In genomic region chr6:16177313-16177712, GRCm38 (mm10) we compare ENCODE assay signal across 14 mouse cellular contexts.
"Had no signal": no experiment of that assay in that cellular context is flagged by ENCODE, and none has a peak within 500 bp of the region (broad histone marks: within the 10 kb centered on the region; RNA-seq: fewer than 3 reads in every experiment).

No protein-coding gene starts in this region.

- H3K4me2 ChIP-seq: intestine, embryonic 15.5 days; liver, embryonic 13.5 days; midbrain, embryonic 13.5 days had no signal

- H3K9ac ChIP-seq: intestine, embryonic 15.5 days; liver, embryonic 13.5 days; midbrain, embryonic 13.5 days had no signal

- H3K27ac ChIP-seq: intestine, embryonic 15.5 days; left cerebral cortex, adult 2 months; liver, embryonic 13.5 days; midbrain, embryonic 10.5 days; midbrain, embryonic 13.5 days had no signal

- H3K4me3 ChIP-seq: intestine, embryonic 15.5 days; left cerebral cortex, adult 2 months; liver, embryonic 13.5 days; megakaryocyte, embryonic 14.5 days; midbrain, embryonic 10.5 days; midbrain, embryonic 13.5 days had no signal

- H3K4me1 ChIP-seq: intestine, embryonic 15.5 days; liver, embryonic 13.5 days; megakaryocyte, embryonic 14.5 days; midbrain, embryonic 13.5 days had no signal

- H3K27me3 ChIP-seq: intestine, embryonic 15.5 days; liver, embryonic 13.5 days; megakaryocyte, embryonic 14.5 days; midbrain, embryonic 13.5 days had no signal

- H3K9me3 ChIP-seq: intestine, embryonic 15.5 days; liver, embryonic 13.5 days; midbrain, embryonic 10.5 days; midbrain, embryonic 13.5 days had no signal

- ATAC-seq: intestine, embryonic 15.5 days; lung, postnatal 0 days; midbrain, embryonic 13.5 days; midbrain, embryonic 16.5 days had no signal

- DNase-seq: kidney, adult 18-20 months; kidney, postnatal 14 days; layer of hippocampus, postnatal 36 days; liver, embryonic 13.5 days; lung, adult 2 months; thymus, adult 18-20 months; thymus, postnatal 36 days had no signal

- H3K36me3 ChIP-seq: intestine, embryonic 15.5 days; liver, embryonic 13.5 days; midbrain, embryonic 10.5 days; midbrain, embryonic 13.5 days had no signal
